Mouse (Mus musculus): ENCODE data around the gene Fez2. TPM values are rescaled to one million over a fixed set of nuclear protein-coding genes. Genes with fewer than 3 reads are reported as not detected.

Fez2 gene
- polyA plus RNA-seq (2017; shearing (Covaris generic)): 10 to 100 TPM; 11.9 to 14.3 TPM

- ATAC-seq: peak; percentile 94
Measured at GRCm38 (mm10) chr17:78417381-78418281, at the start of gene Fez2. Gene Fez2, minus strand, starts transcription at chr17:78418152.

DNA sequence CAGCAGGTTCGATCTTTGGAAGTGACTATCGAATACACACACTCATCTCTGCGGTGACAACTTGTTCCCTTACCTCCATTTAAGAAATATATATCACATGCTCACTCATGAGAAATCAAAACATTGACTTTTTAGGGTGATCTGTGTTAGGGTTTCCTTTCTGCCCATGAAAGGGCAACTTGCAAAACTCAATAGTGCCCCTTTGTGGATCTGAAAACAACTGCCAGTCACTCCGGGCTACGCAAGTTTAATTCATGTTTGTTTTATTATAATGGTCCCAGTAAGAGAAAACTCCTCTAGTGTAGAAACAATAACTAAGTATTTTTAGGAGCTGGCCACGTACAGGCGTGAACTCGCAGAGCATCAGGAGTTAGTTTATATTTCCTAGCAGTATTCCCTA lies 47.5 kb upstream of the Fez2 start:
- ATAC-seq: no peak

- no peak for ATAC-seq
Measured at GRCm38 (mm10) chr17:78465071-78465470, 47.1 kb upstream of the Fez2 start.

DNA sequence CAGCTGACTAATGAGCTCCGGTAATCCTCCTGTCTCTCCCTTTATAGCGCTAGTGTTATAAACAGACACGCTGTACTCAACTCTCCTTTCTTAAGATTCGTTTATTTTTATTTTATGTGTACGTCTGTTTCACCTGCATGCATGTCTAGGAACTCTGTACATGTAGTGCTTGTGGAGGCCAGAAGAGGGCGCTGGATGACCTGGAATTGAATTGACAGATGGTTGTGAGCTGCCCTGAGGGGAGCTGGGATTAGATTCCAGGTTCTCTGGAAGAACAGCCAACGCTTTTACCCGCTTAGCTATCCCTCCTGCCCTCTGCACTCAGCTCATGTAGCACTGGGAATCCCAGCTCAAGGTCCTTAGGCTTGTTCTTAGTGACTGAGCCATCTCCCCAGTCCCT lies 42.2 kb upstream of the Fez2 start:
- ATAC-seq: no peak

DNA sequence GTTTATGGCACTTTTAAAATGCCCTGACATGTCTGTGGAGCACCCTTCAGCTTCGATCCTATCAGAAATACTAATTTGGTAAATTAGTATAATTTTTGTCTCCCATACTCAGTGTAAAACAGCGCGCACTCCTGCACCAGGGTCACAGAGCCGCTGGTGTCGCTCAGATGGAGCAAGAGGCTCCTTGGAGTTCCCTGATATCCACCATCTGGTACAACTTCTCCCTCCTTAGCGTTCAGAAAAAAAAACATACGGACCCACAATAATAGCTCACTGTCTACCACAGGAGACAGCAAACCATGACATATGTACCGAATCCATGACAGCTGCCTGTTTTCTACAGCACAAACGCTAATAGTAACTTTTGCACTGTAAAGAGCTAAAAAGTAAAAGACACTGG lies 37.6 kb upstream of the Fez2 start:
- ATAC-seq: no peak

DNA sequence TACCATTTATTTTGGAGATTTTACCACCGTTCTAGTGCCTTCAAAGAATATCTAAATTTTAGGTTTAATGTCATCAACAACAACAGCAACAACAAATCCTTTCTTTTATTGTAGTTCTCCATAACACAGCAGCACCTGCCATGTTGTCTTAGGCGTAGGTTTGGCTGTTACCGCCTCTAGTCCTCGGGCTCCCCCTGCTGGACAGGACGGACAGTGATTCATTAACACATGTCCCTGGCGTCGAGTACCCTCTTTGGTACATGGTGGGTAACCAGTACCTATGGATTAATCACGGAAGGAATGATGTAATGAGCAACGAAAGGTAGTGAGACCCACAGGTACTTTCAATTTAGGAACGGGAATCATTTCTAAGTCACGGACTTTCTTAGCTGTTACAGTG lies 37.2 kb upstream of the Fez2 start:
- ATAC-seq: peak; percentile 89

DNA sequence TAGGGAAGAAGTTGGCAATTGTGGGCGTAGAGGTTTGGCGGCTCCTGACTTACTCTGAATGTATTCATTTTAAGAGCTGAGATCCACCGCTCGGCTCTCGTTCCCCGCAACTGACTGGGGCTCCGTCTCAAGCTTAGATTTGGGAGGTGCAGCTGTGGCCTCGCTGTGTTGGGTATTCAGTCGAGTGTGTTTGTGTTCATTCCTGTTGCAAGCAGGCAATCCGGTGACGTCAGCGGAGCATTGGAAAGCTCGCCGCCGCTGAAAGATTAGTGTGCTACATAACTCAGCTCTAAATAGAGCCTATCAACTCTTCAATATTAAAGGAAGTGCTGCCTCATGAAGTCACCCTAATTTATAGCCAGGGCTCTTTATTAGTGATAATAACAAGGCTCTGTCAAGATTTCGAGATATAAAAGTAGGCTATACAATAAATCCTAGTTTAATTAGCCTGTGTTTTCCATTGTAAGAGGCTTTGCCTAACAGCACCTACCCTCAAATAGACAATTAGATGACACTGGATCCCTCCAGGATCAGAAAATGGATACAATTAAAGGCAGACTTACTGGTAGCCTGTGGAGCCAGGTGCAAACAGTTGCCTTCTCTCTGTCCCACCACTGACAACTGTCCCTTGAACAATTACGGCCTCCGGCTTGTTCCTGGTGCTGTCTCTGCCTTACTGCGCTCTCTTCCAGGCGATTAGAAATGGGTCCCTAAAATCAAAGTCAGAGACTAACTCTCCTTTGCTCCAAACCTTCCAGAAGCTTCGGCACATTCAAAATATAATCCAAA lies 36.4 kb upstream of the Fez2 start:
- ATAC-seq: no peak

- ATAC-seq: no peak
Measured at GRCm38 (mm10) chr17:78453529-78453928, 35.6 kb upstream of the Fez2 start.

- ATAC-seq: no peak
Measured at GRCm38 (mm10) chr17:78451886-78452285, 33.9 kb upstream of the Fez2 start.

GRCm38 (mm10) chr17:78451332-78451793 lies 33.4 kb upstream of the Fez2 start:
- ATAC-seq: no peak

DNA sequence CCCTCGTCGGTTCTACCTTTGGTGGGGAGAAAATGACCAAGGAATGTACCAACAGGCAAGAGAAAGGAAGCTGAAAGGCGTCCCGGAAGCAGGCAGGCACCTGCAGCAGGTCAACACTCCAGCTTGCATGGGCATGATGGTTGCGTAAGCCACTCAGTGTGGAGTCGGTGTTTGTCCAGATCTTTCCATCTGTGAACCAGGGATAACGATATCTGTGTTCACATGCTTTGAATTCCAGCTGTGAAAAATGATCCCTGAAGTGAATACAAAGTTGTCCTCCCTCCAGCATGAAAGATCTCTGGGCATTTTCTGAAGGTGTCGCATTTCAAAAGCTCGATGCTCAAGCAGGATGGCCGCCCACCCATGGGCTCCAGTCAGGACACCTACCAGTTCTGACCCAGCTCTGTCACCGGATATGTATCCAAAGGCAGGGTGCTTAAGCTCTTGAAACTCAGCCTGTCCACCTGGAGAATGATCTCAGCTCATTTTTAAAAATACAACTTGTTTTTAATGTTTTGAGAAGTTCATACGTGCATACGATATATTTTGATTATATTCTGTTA lies 31.8 kb upstream of the Fez2 start:
- no peak for ATAC-seq

DNA sequence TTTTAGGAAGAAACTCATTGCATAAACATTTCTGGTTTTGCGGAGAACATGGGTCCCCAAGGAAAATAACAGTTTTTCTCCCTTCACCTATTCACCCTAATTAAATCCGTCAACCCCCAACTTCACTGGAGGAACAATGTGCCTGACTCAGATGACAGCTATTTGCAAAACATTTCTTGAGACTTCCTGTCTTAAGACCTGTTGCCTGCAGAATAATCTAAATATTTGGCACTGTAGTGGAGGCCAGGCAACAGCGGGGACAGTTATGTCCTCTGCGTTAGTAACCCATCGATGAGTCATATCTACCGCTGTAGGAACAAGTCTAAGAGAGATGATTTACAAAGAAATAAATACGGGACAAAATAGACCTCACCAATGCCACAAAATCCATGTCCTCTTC lies 26.9 kb upstream of the Fez2 start:
- no peak for ATAC-seq

GRCm38 (mm10) chr17:78440771-78441170 lies 22.8 kb upstream of the Fez2 start:
- ATAC-seq: no peak

DNA sequence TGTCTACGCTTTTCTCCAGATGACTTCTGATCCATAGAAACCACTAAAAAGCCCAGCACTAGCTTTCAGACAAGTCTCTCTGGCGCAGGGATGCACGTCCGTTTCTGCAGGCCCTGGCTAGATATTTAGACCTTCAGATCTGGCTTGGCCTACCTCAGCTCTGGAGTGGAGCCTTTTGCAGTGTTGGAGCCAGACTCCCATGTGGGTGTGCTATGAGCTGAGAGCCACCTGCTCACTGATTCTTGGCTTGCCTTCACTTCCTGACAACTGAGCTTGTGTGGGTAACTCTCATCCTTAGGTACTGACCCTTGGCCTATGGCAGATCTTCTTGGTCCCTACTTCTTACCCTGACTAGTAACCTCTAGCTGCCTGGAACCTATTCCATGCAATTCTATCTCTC lies 19.2 kb upstream of the Fez2 start:
- no peak for ATAC-seq

DNA sequence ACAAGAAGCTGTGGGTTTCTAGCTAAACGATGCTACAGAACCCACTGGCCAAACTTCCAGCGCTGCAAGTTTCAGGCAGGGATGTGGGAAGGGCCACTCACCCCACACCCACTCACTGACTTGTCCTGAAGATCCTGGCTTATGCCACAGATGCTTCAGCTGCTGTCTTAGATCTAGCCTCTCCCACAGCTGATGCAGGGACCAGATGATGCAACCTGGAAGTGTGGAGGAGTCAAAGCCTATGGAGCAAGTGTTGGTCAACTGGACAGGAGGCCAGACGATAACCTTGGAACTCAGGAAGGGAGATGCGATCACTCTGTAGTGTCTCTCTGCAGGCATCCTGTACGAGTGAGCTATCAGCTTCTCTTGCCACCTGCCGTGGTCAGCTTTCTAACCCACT lies 17.7 kb upstream of the Fez2 start:
- no peak for ATAC-seq

- ATAC-seq: peak; percentile 87
Measured at GRCm38 (mm10) chr17:78434746-78435145, 16.8 kb upstream of the Fez2 start.

- peak; percentile 67 for ATAC-seq
Measured at GRCm38 (mm10) chr17:78430374-78430773, 12.4 kb upstream of the Fez2 start.

- peak; percentile 40 for ATAC-seq
Measured at GRCm38 (mm10) chr17:78429051-78429450, 11.1 kb upstream of the Fez2 start.

- no peak for ATAC-seq
Measured at GRCm38 (mm10) chr17:78425026-78425425, 7.1 kb upstream of the Fez2 start.

DNA sequence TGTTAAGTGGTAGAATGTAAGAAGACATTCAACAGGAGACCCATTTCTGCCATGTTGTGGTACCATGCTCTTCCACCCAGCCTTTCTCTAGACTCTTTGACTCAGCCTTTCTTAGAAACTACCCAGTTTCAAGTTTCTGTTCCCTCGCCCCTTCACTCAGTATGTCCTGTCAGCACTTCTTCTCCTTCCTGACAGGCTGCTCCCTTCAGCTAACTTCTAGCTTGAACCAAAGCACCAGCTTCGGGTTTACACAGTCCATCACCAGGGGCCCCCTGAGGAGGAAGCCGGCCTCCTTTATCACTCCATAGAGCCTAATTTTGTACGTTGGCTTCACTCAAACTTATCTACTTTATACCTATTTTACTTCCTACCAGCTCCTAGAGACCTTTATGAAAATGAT lies 1.3 kb upstream of the Fez2 start:
- no peak for ATAC-seq

- no peak for ATAC-seq
Measured at GRCm38 (mm10) chr17:78415255-78415654, 2.7 kb downstream of the Fez2 start.

GRCm38 (mm10) chr17:78409900-78410299 lies 8.1 kb downstream of the Fez2 start:
- ATAC-seq: no peak

GRCm38 (mm10) chr17:78408386-78408785 lies 9.6 kb downstream of the Fez2 start:
- ATAC-seq: no peak

All from CD4-positive, CD25-positive, alpha-beta regulatory T cell, adult 4 months (primary cell).